Mouse (Mus musculus): ENCODE data around the gene Acot7. TPM values are rescaled to one million over a fixed set of nuclear protein-coding genes. Genes with fewer than 3 reads are reported as not detected.

Acot7 gene
- polyA plus RNA-seq, 1 experiment, result 118 TPM

GRCm38 (mm10) chr4:152317631-152318033, 139.7 kb downstream of the Acot7 start:
- H3K4me1 ChIP-seq (ENCODE audit: control insufficient read depth, insufficient read depth, low read length), result peaks cover 2% of the 10 kb centered on the region; the same call in 1 of the 2 replicates
- H3K4me3 ChIP-seq (replicated peaks; ENCODE audit: extremely low read depth, low read depth, low read length), result no peak overlapping the region
- 64% methylated on average over 6 of the region's 6 CpGs for WGBS
- TF ChIP-seq CTCF (IDR thresholded peaks at IDR 0.05; ENCODE audit: insufficient read depth, low read length), result no peak
- no peak for TF ChIP-seq POLR2A (IDR thresholded peaks at IDR 0.05; ENCODE audit: borderline replicate concordance, extremely low read depth, low read depth, low read length)
- DNase-seq, result no peak

- WGBS, result 5% methylated on average over 26 of the region's 26 CpGs
- TF ChIP-seq CTCF (IDR thresholded peaks at IDR 0.05; ENCODE audit: insufficient read depth, low read length) (peak; percentile 43), POLR2A (IDR thresholded peaks at IDR 0.05; ENCODE audit: borderline replicate concordance, extremely low read depth, low read depth, low read length) (no peak)
- H3K4me1 ChIP-seq (ENCODE audit: control insufficient read depth, insufficient read depth, low read length), result peaks cover 2% of the 10 kb centered on the region; the same call in 1 of the 2 replicates
- DNase-seq, result peak; percentile 47
- peak within 1 kb of the TSS; percentile 1 for H3K4me3 ChIP-seq (replicated peaks; ENCODE audit: extremely low read depth, low read depth, low read length)
Observed at GRCm38 (mm10) chr4:152318517-152319234, 140.7 kb downstream of the Acot7 start, which contains the start of gene Rnf207. Gene Rnf207, minus strand, starts transcription at chr4:152318993.

Other genes with a start within 250 kb of the Acot7 start
- 30.8 and 45.8 TPM in 2 replicates for gene Dnajc11, start 244.4 kb upstream of the Acot7 start, polyA plus RNA-seq (2012; rRNA removed)
- gene Thap3, start 189.1 kb upstream of the Acot7 start, polyA plus RNA-seq (2012; rRNA removed), result 64.2 and 72.5 TPM in 2 replicates
- 8.9 TPM in 2 replicates for gene Phf13, start 181.9 kb upstream of the Acot7 start, polyA plus RNA-seq (2012; rRNA removed)
- 43.6 and 48.6 TPM in 2 replicates for gene Klhl21, start 169.3 kb upstream of the Acot7 start, polyA plus RNA-seq (2012; rRNA removed)
- 15.9 and 21.6 TPM in 2 replicates for gene Zbtb48, start 150.5 kb upstream of the Acot7 start, polyA plus RNA-seq (2012; rRNA removed)
- 0.08 TPM in 1 of 2 replicates, not detected in the other for gene Tas1r1, start 139.6 kb upstream of the Acot7 start, polyA plus RNA-seq (2012; rRNA removed)
- 16.7 and 18.2 TPM in 2 replicates for gene Nol9, start 138.8 kb upstream of the Acot7 start, polyA plus RNA-seq (2012; rRNA removed)
- 46.7 and 49.9 TPM in 2 replicates for gene Plekhg5, start 105.6 kb upstream of the Acot7 start, polyA plus RNA-seq (2012; rRNA removed)
- gene Tnfrsf25, start 62.2 kb upstream of the Acot7 start, polyA plus RNA-seq (2012; rRNA removed), result 8.1 and 12.7 TPM in 2 replicates
- gene Espn, start 25.8 kb upstream of the Acot7 start, polyA plus RNA-seq (2012; rRNA removed), result 9.8 and 16.3 TPM in 2 replicates
- gene Hes2, start 19.3 kb upstream of the Acot7 start, polyA plus RNA-seq (2012; rRNA removed), result 5.4 and 6.2 TPM in 2 replicates
- gene Gpr153, start 96.1 kb downstream of the Acot7 start, polyA plus RNA-seq (2012; rRNA removed), result 40.0 and 45.6 TPM in 2 replicates
- gene Hes3, start 113.5 kb downstream of the Acot7 start, polyA plus RNA-seq (2012; rRNA removed), result 0.09 TPM in 1 of 2 replicates, not detected in the other
- 32.2 and 36.4 TPM in 2 replicates for gene Icmt, start 119.1 kb downstream of the Acot7 start, polyA plus RNA-seq (2012; rRNA removed)
- gene Rnf207, start 140.9 kb downstream of the Acot7 start, polyA plus RNA-seq (2012; rRNA removed), result 5.8 and 5.9 TPM in 2 replicates
- gene Rpl22, start 147.6 kb downstream of the Acot7 start, polyA plus RNA-seq (2012; rRNA removed), result 20.3 and 43.0 TPM in 2 replicates
- gene Chd5, start 160.5 kb downstream of the Acot7 start, polyA plus RNA-seq (2012; rRNA removed), result 0.85 and 0.99 TPM in 2 replicates

All from lung, adult 2 months (tissue).